Mouse (Mus musculus) liver, postnatal 0 days (tissue): ENCODE data around the gene Slc26a11.

Experiments used
- CTCF ChIP-seq: sonication (generic); IDR thresholded peaks from 2 replicates; pipeline ENCODE4 v1.5.1; 2016; ENCODE audit warnings: antibody characterized with exemption, low read depth
- EP300 ChIP-seq: IDR thresholded peaks from 2 replicates; pipeline ENCODE4 v1.6.1; 2016; ENCODE audit warnings: antibody characterized with exemption, low read depth, mild to moderate bottlenecking

- no peak for TF ChIP-seq CTCF
- no peak for TF ChIP-seq EP300
These were observed 64.2 kb downstream of the Slc26a11 start for GRCm38 (mm10) chr11:119419327-119420118.
